Mouse (Mus musculus): ENCODE data around the gene Rprm.

- TF ChIP-seq CTCF (IDR thresholded peaks at IDR 0.05) (no peak), EP300 (IDR thresholded peaks at IDR 0.05; ENCODE audit: insufficient read depth, low read depth, low read length) (no peak)
Measured at GRCm38 (mm10) chr2:54086254-54086653, 902 bp upstream of the Rprm start.

Data from heart, adult 2 months (tissue).